Mouse (Mus musculus) midbrain, embryonic 11.5 days (tissue): Measurements from ENCODE around the gene Grhl1. TPM values are rescaled to one million over a fixed set of nuclear protein-coding genes. Genes with fewer than 3 reads are reported as not detected.
A peak's percentile ranks its signal among the peaks of the same experiment; 100 is the strongest.

Source experiments
- ATAC-seq: fragments of 200-750 bp; cut with Nextera tagmentation; 2 replicates; pipeline ENCODE4 v1.8.0; 2017; ENCODE audit warnings: moderate TSS enrichment, moderate library complexity; ENCODE audit not compliant: low FRiP score
- DNase-seq: peaks from one replicate; pipeline ENCODE4 v3.0.0; 2015; ENCODE audit warnings: low spot score; ENCODE audit errors: missing footprints
- H3K27ac ChIP-seq: fragments of 300-500 bp; sonication (generic); 2 replicates; pipeline ENCODE4 v1.5.1; 2014; ENCODE audit warnings: low read depth, low read length
- H3K27me3 ChIP-seq: fragments of 300-500 bp; sonication (generic); 2 replicates; pipeline ENCODE4 v1.6.1; 2014; ENCODE audit warnings: mild to moderate bottlenecking, low read length, moderate library complexity, mixed read lengths; ENCODE audit not compliant: control insufficient read depth, insufficient read depth
- H3K36me3 ChIP-seq: fragments of 300-500 bp; sonication (generic); 2 replicates; pipeline ENCODE4 v1.6.1; 2014; ENCODE audit warnings: mild to moderate bottlenecking, low read length, moderate library complexity, mixed read lengths; ENCODE audit not compliant: control insufficient read depth, insufficient read depth
- H3K4me1 ChIP-seq: fragments of 300-500 bp; sonication (generic); 2 replicates; pipeline ENCODE4 v1.6.1; 2014; ENCODE audit warnings: low read length; ENCODE audit not compliant: control insufficient read depth, insufficient read depth
- H3K4me2 ChIP-seq: fragments of 300-500 bp; sonication (generic); 2 replicates; pipeline ENCODE4 v1.6.1; 2014; ENCODE audit warnings: mild to moderate bottlenecking, moderate library complexity
- H3K4me3 ChIP-seq: fragments of 300-500 bp; sonication (generic); 2 replicates; pipeline ENCODE4 v1.5.1; 2014; ENCODE audit warnings: low read depth, low read length
- H3K9ac ChIP-seq: fragments of 300-500 bp; sonication (generic); 2 replicates; pipeline ENCODE4 v1.6.1; 2014; ENCODE audit warnings: low read length
- H3K9me3 ChIP-seq: fragments of 300-500 bp; sonication (generic); 2 replicates; pipeline ENCODE4 v1.6.1; 2016; ENCODE audit warnings: low read length; ENCODE audit not compliant: control insufficient read depth
- WGBS: fragments of 180-500 bp; shearing (Covaris S2); extraction: QIAGEN DNeasy Blood & Tissue Kit; methylation state at CpG from one replicate; pipeline ENCODE4 v1.1.7; 2014; 5-methylcytosine and 5-hydroxymethylcytosine counted together
- polyA plus RNA-seq: library from polyadenylated mRNA; unstranded; fragments of >200 nt; fragmentation: Nextera tagmentation; extraction: Ambion mirVana; gene quantifications from 2 replicates; pipeline ENCODE4 v1.2.1, GENCODE M21; 2014

Gene Grhl1
- polyA plus RNA-seq, 1 experiment from 2014 or later: 0.68 TPM

- no peak overlapping the region for H3K4me3 ChIP-seq
- H3K27me3 ChIP-seq: no peaks in the 10 kb centered on the region
- 5% methylated on average over 9 of the region's 9 CpGs for WGBS
- peak; percentile 70 for ATAC-seq
- no peak overlapping the region for H3K4me2 ChIP-seq
- no peaks in the 10 kb centered on the region for H3K36me3 ChIP-seq
- H3K9ac ChIP-seq: no peak overlapping the region
- H3K9me3 ChIP-seq: no peaks in the 10 kb centered on the region
- no peaks in the 10 kb centered on the region for H3K4me1 ChIP-seq
- peak; percentile 91 for DNase-seq
- no peak overlapping the region for H3K27ac ChIP-seq
These were observed 28.7 kb downstream of the Grhl1 start for GRCm38 (mm10) chr12:24600806-24601205.

- Histone ChIP-seq H3K27ac (no peak overlapping the region), H3K4me2 (no peak overlapping the region), H3K9ac (no peak overlapping the region), H3K4me3 (no peak overlapping the region), H3K36me3 (no peaks in the 10 kb centered on the region), H3K9me3 (no peaks in the 10 kb centered on the region), H3K4me1 (no peaks in the 10 kb centered on the region), H3K27me3 (no peaks in the 10 kb centered on the region)
- WGBS: 39% methylated on average over 2 of the region's 2 CpGs
- ATAC-seq: peak; percentile 68; the same call in 1 of the 2 replicates
- peak; percentile 90 for DNase-seq
These were observed 31.2 kb downstream of the Grhl1 start for GRCm38 (mm10) chr12:24603266-24603665.

- Histone ChIP-seq H3K27me3 (no peaks in the 10 kb centered on the region), H3K9me3 (no peaks in the 10 kb centered on the region), H3K9ac (no peak overlapping the region), H3K4me3 (no peak overlapping the region), H3K36me3 (no peaks in the 10 kb centered on the region), H3K27ac (no peak overlapping the region), H3K4me1 (no peaks in the 10 kb centered on the region), H3K4me2 (no peak overlapping the region)
- DNase-seq: no peak
- no peak for ATAC-seq
- 64% methylated on average over 10 of the region's 10 CpGs for WGBS
These were observed 34.1 kb downstream of the Grhl1 start for GRCm38 (mm10) chr12:24606166-24606565.

- no peak overlapping the region for H3K4me3 ChIP-seq
- no peak overlapping the region for H3K4me2 ChIP-seq
- H3K36me3 ChIP-seq: no peaks in the 10 kb centered on the region
- no peaks in the 10 kb centered on the region for H3K27me3 ChIP-seq
- H3K9me3 ChIP-seq: no peaks in the 10 kb centered on the region
- no peak overlapping the region for H3K27ac ChIP-seq
- WGBS: 85% methylated on average over 6 of the region's 6 CpGs
- ATAC-seq (no peak), DNase-seq (no peak)
- no peaks in the 10 kb centered on the region for H3K4me1 ChIP-seq
- no peak overlapping the region for H3K9ac ChIP-seq
These were observed 40.5 kb downstream of the Grhl1 start for GRCm38 (mm10) chr12:24612591-24612990.

GRCm38 (mm10) chr12:24614452-24615075 lies 42.5 kb downstream of the Grhl1 start:
- ATAC-seq (no peak), DNase-seq (peak; percentile 64)
- no peaks in the 10 kb centered on the region for H3K27me3 ChIP-seq
- no peak overlapping the region for H3K27ac ChIP-seq
- H3K4me2 ChIP-seq: no peak overlapping the region
- no peak overlapping the region for H3K9ac ChIP-seq
- H3K9me3 ChIP-seq: no peaks in the 10 kb centered on the region
- H3K4me1 ChIP-seq: no peaks in the 10 kb centered on the region
- no peaks in the 10 kb centered on the region for H3K36me3 ChIP-seq
- H3K4me3 ChIP-seq: no peak overlapping the region
- WGBS: 84% methylated on average over 17 of the region's 17 CpGs

- Histone ChIP-seq H3K27me3 (no peaks in the 10 kb centered on the region), H3K4me3 (no peak overlapping the region), H3K9me3 (no peaks in the 10 kb centered on the region), H3K4me1 (no peaks in the 10 kb centered on the region), H3K36me3 (no peaks in the 10 kb centered on the region), H3K27ac (no peak overlapping the region), H3K9ac (no peak overlapping the region), H3K4me2 (no peak overlapping the region)
- no peak for ATAC-seq
- no peak for DNase-seq
- 82% methylated on average over 3 of the region's 3 CpGs for WGBS
These were observed 43.1 kb downstream of the Grhl1 start for GRCm38 (mm10) chr12:24615140-24615539.

GRCm38 (mm10) chr12:24619436-24619835 lies 47.4 kb downstream of the Grhl1 start:
- H3K9ac ChIP-seq: no peak overlapping the region
- no peak overlapping the region for H3K4me3 ChIP-seq
- H3K4me1 ChIP-seq: peaks cover 7% of the 10 kb centered on the region
- H3K4me2 ChIP-seq: no peak overlapping the region
- H3K27me3 ChIP-seq: no peaks in the 10 kb centered on the region
- DNase-seq (no peak), ATAC-seq (no peak)
- 87% methylated on average over 4 of the region's 4 CpGs for WGBS
- H3K27ac ChIP-seq: no peak overlapping the region
- no peaks in the 10 kb centered on the region; the same call in 1 of the 2 replicates for H3K9me3 ChIP-seq
- no peaks in the 10 kb centered on the region for H3K36me3 ChIP-seq

GRCm38 (mm10) chr12:24623486-24624251 lies 51.6 kb downstream of the Grhl1 start:
- Histone ChIP-seq H3K4me1 (peaks cover 7% of the 10 kb centered on the region), H3K9ac (no peak overlapping the region), H3K9me3 (no peaks in the 10 kb centered on the region; the same call in 1 of the 2 replicates), H3K4me2 (no peak overlapping the region), H3K27me3 (no peaks in the 10 kb centered on the region), H3K27ac (no peak overlapping the region; the same call in 1 of the 2 replicates), H3K4me3 (no peak overlapping the region), H3K36me3 (no peaks in the 10 kb centered on the region)
- peak; percentile 78 for ATAC-seq
- DNase-seq: no peak
- WGBS: 61% methylated on average over 12 of the region's 12 CpGs

- WGBS: 94% methylated on average over 5 of the region's 5 CpGs
- Histone ChIP-seq H3K27ac (no peak overlapping the region), H3K4me1 (peaks cover 7% of the 10 kb centered on the region), H3K27me3 (no peaks in the 10 kb centered on the region), H3K4me3 (no peak overlapping the region), H3K4me2 (no peak overlapping the region), H3K36me3 (no peaks in the 10 kb centered on the region), H3K9ac (no peak overlapping the region), H3K9me3 (no peaks in the 10 kb centered on the region; the same call in 1 of the 2 replicates)
- ATAC-seq (no peak), DNase-seq (no peak)
These were observed 54.3 kb downstream of the Grhl1 start for GRCm38 (mm10) chr12:24626401-24626800.
